Mouse (Mus musculus) cerebellum, adult 18-20 months (tissue): ENCODE measurements at regions not wholly inside any gene's neighbourhood (a gene's known extent, or its start where the extent isn't known, plus 50 kb on each side); places are given as distances from the start of the nearest gene placed in this dataset.

Source experiments
- DNase-seq, 2 experiments: peaks; one replicate each; pipeline ENCODE4 v3.0.0; 2021

- DNase-seq: no peak
These were observed 1164.1 kb upstream of the Got2 start for GRCm38 (mm10) chr8:97052436-97052835.

- no peak for DNase-seq
These were observed 1151.4 kb upstream of the Got2 start for GRCm38 (mm10) chr8:97039778-97040177.

- DNase-seq: no peak
These were observed 1150.5 kb upstream of the Got2 start for GRCm38 (mm10) chr8:97038854-97039253.

DNA sequence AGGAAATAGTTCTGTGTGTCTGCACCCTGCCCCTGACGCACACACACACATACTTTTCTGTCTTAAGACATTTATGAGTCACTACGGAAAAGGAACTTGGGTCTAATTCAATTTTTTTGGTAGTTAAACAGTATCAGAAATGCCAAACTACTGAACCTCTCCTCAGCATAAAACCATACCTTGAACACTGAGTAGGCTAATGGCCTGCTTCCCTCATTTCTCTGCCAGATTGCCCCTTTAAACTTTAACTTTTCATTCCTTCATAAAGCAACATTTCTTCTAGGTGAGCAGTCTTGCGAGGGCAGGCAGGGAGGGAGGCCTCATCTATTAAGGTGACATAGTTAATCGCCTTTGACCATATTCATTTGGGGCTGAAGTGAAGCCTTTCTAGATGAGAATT lies 1143.8 kb upstream of the Got2 start:
- DNase-seq: no peak

GRCm38 (mm10) chr8:97015571-97015970 lies 1127.2 kb upstream of the Got2 start:
- DNase-seq: no peak

DNA sequence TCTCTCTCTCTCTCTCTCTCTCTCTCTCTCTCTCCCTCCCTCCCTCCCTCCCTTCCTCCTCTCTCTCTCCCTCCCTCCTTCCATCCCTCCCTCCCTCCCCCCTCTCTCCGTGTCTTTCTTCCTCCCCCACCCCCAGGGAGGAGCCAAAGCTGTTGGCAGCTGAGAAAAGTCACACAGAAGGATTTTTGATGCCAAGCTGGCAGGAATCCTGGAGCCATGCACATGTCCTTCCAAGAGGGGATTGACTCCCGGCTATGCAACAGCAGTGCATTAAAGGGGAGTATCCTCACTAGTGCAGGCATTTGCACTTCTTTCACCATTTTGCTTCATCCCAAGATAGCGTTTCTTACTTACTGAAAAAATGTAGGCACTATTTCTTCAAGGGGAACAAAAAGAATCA lies 1115.8 kb upstream of the Got2 start:
- DNase-seq: peak in 1 of 2 experiments; percentile 3

DNA sequence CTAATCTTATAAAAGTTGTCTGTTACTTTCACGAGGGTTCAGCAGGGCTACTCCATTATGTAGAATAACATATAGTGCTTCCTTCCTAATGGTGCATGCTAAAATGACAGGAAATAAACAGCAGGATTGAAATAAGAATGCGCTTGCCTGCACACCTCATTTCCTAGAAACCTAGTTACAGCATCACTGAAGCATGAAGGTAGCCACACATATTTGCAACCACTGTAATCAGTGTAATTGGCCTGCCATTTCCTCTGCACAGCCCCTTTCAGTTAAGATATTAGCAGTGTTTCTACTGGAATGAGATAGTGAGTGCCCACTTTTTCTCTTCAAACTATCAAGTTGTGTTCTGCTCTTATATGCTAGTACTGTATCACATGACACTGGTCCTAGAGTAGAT lies 1094.8 kb upstream of the Got2 start:
- no peak for DNase-seq
